Mouse (Mus musculus): ENCODE results near the gene Oscp1.
A peak's percentile ranks its signal among the peaks of the same experiment; 100 is the strongest.

Oscp1 gene

GRCm38 (mm10) chr4:126111153-126111549 lies 52.8 kb downstream of the Oscp1 start:
- no peak for DNase-seq

GRCm38 (mm10) chr4:126113243-126113642 lies 54.9 kb downstream of the Oscp1 start:
- no peak for DNase-seq

- peak; percentile 65 to 79 for DNase-seq
Measured at GRCm38 (mm10) chr4:126113943-126114342, 55.6 kb downstream of the Oscp1 start.

GRCm38 (mm10) chr4:126115411-126115810 lies 57.0 kb downstream of the Oscp1 start:
- no peak for DNase-seq

- DNase-seq: no peak
Measured at GRCm38 (mm10) chr4:126115871-126116521, 57.6 kb downstream of the Oscp1 start.

- DNase-seq: peak in 1 of 2 experiments; percentile 57
Measured at GRCm38 (mm10) chr4:126117116-126117515, 58.8 kb downstream of the Oscp1 start.

- DNase-seq: no peak
Measured at GRCm38 (mm10) chr4:126118651-126119050, 60.3 kb downstream of the Oscp1 start.

GRCm38 (mm10) chr4:126119051-126119450 lies 60.7 kb downstream of the Oscp1 start:
- no peak for DNase-seq

- no peak for DNase-seq
Measured at GRCm38 (mm10) chr4:126120052-126120451, 61.7 kb downstream of the Oscp1 start.

GRCm38 (mm10) chr4:126120506-126120905 lies 62.1 kb downstream of the Oscp1 start:
- no peak for DNase-seq

- no peak for DNase-seq
Measured at GRCm38 (mm10) chr4:126123309-126124040, 65.1 kb downstream of the Oscp1 start.

GRCm38 (mm10) chr4:126130502-126130901 lies 72.1 kb downstream of the Oscp1 start:
- DNase-seq: peak; percentile 71 to 92

GRCm38 (mm10) chr4:126131290-126132121 lies 73.1 kb downstream of the Oscp1 start:
- DNase-seq: peak; percentile 73 to 86

- peak; percentile 62 to 78 for DNase-seq
Measured at GRCm38 (mm10) chr4:126132636-126133264, 74.4 kb downstream of the Oscp1 start.

GRCm38 (mm10) chr4:126134236-126134635 lies 75.9 kb downstream of the Oscp1 start:
- DNase-seq: no peak

- DNase-seq: no peak
Measured at GRCm38 (mm10) chr4:126134639-126135038, 76.3 kb downstream of the Oscp1 start.

GRCm38 (mm10) chr4:126137773-126138172 lies 79.4 kb downstream of the Oscp1 start:
- no peak for DNase-seq

- DNase-seq: peak in 1 of 2 experiments; percentile 32
Measured at GRCm38 (mm10) chr4:126141021-126141420, 82.7 kb downstream of the Oscp1 start.
